Mouse (Mus musculus) lung, adult 2 months (tissue): ENCODE results near the gene Dock9. TPM values are rescaled to one million over a fixed set of nuclear protein-coding genes. Genes with fewer than 3 reads are reported as not detected.

ENCODE experiments used
- DNase-seq: peaks from one replicate; pipeline ENCODE4 v3.0.0; 2022
- H3K4me1 ChIP-seq: fragments of 200-500 bp; 2 replicates; pipeline ENCODE4 v1.6.1; 2011; ENCODE audit warnings: low read length; ENCODE audit not compliant: control insufficient read depth, insufficient read depth
- H3K4me3 ChIP-seq: fragments of 200-500 bp; replicated peaks from 2 replicates; pipeline ENCODE3; 2011; ENCODE audit warnings: low read depth, mild to moderate bottlenecking, control low read depth, low read length; ENCODE audit errors: extremely low read depth
- CTCF ChIP-seq: fragments of 200-500 bp; IDR thresholded peaks from 2 replicates; pipeline ENCODE4 v1.5.1; 2011; ENCODE audit warnings: mild to moderate bottlenecking, low read length, control low read depth; ENCODE audit not compliant: insufficient read depth
- POLR2A ChIP-seq: fragments of 200-500 bp; IDR thresholded peaks from 2 replicates; pipeline ENCODE4 v1.6.1; 2011; ENCODE audit warnings: low read depth, mild to moderate bottlenecking, control low read depth, low read length, borderline replicate concordance; ENCODE audit errors: extremely low read depth
- WGBS: fragments of 180-500 bp; shearing (Covaris S2); methylation state at CpG from one replicate; pipeline ENCODE4 v1.1.7; 2018; 5-methylcytosine and 5-hydroxymethylcytosine counted together
- polyA plus RNA-seq: library from polyadenylated mRNA; depleted of rRNA; stranded (reverse); fragments of >200 nt; gene quantifications from 2 replicates; pipeline ENCODE4 v1.2.3, GENCODE M21; 2012; rRNA removed

Dock9 gene
- polyA plus RNA-seq, 1 experiment = 73.3 TPM

DNA sequence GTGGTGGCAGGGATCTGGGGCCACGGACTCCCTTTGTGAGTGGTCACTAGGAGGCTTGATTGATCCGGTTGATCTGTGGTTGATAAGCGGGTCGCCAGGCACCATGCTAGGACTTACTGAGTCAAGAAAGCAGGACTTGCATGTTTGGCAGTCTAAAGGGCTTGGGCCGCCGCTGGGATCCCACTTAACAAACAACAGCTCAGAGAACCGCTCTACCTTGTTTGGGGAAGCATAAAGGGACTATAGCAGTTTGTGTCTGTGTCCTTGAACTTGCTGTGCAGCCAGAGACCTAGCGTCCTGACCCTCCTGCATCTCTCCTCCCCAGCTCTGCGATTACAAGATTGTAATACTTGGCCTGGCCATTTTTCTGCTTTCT, 292.2 kb downstream of the Dock9 start:
- Histone ChIP-seq H3K4me3 (no peak overlapping the region), H3K4me1 (no peaks in the 10 kb centered on the region)
- DNase-seq = no peak
- no peak for TF ChIP-seq POLR2A
- TF ChIP-seq CTCF = no peak
- WGBS = 37% methylated on average over 9 of the region's 9 CpGs

DNA sequence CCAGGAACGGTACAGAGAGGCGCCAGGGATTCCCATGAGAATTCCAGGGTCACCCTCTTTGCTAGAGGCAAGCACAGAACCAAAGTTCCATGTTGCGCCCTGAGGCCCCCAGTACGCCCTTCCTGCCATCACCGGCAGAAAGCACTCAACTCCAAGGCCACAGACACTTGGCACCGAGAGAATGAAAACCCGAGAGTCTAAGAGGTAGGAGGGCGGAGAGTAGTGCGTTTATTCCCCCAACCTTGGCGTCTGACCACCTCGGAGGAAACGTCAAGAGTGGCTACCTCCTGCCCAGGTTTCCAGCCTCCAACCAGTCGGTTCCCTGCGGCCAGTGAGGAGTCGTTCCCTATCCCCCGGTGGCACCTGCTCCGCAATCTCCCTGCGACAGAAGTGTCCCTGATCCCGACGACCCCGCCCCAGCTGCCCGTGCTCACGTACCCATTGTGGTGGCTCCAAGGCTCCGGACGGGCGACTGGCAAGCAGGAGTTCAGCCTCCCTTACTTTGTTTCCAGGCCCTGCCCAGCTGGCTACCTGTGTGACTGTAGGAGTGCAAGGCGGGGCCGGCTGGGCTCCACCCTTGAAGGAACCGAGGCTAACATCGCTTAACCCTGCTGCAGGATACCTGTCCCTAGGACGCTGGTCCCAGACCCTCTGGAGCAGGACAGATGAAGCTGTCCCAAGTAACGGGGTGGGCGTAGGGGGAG, 292.7 kb downstream of the Dock9 start, which contains the start of gene Slc15a1:
TSS of gene Slc15a1 (minus strand) at position 472 of the 704 bp plus-strand sequence.
- Histone ChIP-seq H3K4me1 (no peaks in the 10 kb centered on the region), H3K4me3 (peak within 1 kb of the TSS; percentile 7)
- 15% methylated on average over 33 of the region's 33 CpGs for WGBS
- TF ChIP-seq POLR2A (peak; percentile 34; the same call in 1 of the 2 replicates), CTCF (no peak)
- peak; percentile 34 for DNase-seq

DNA sequence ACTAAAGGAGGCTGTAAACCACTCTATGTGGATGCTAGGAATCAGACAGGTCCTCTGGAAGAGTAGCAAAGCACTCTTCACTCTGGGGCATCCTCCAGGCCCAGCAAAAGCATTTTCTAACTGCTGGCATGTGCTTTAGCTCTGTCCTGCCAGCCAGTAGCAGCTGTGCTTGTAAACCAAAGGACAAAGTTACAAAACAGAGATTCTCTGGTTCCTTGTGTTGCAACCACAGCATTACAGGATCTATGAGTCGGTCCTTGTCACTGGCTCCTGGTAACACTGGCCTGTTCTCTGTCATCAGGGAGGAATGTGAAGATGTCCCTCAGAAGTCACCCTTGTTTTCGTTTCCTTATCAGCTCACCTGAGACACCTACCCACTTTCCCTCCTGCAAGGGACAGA, 297.1 kb downstream of the Dock9 start:
- WGBS = 55% methylated on average over 2 of the region's 2 CpGs
- DNase-seq = no peak
- Histone ChIP-seq H3K4me1 (peaks cover 3% of the 10 kb centered on the region), H3K4me3 (no peak overlapping the region)
- no peak for TF ChIP-seq POLR2A
- TF ChIP-seq CTCF = no peak

GRCm38 (mm10) chr14:121499769-121500168, 297.9 kb downstream of the Dock9 start:
- DNase-seq = no peak
- TF ChIP-seq POLR2A (no peak), CTCF (no peak)
- 17% methylated on average over 1 of the region's 1 CpGs for WGBS
- H3K4me1 ChIP-seq = peaks cover 3% of the 10 kb centered on the region
- H3K4me3 ChIP-seq = no peak overlapping the region

DNA sequence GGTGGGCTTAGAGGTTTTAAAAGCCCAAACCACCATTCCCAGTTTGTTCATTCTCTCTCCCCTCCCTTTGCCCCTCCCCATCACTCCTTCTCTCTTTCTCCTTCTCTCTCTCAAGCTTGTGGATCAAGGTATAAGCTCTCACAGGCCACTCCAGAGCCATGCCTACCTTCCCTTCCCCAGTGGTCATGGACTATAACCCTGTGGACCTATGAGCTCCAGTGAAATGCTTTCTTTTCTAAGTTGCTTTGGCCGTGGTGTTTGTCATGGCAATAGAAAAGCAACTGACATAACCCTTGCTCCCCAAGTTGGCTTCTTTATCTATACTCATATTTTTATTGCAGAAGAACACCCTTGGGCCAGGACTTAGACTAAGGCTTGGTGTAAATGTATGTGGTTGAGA, 299.8 kb downstream of the Dock9 start:
- DNase-seq = no peak
- 87% methylated on average over 1 of the region's 1 CpGs for WGBS
- no peak overlapping the region for H3K4me3 ChIP-seq
- H3K4me1 ChIP-seq = peaks cover 3% of the 10 kb centered on the region
- no peak for TF ChIP-seq POLR2A
- TF ChIP-seq CTCF = no peak

DNA sequence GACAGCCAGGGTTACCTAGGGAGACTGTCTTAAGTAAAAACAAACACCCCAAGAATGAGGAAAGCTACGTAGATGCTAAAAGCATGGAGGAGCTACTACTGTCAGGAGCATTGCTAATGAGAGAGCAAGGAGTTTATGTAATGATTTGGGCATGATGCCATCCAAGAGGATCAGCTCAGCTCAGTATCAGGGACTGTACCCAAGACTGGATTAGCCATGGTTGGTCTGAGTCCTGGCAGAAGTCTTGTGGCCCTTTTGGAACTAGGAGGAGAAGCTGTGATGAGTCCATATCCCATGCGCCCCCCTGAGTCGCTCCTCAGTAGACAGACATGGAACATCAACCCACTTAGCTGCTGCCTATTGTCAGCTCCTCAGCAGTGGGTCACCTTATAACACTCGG, 301.9 kb downstream of the Dock9 start:
- DNase-seq = no peak
- WGBS = 75% methylated on average over 4 of the region's 4 CpGs
- peaks cover 3% of the 10 kb centered on the region for H3K4me1 ChIP-seq
- no peak overlapping the region for H3K4me3 ChIP-seq
- TF ChIP-seq POLR2A = no peak
- TF ChIP-seq CTCF = no peak

- peaks cover 3% of the 10 kb centered on the region for H3K4me1 ChIP-seq
- no peak overlapping the region for H3K4me3 ChIP-seq
- no peak for TF ChIP-seq CTCF
- no peak for DNase-seq
- 52% methylated on average over 2 of the region's 2 CpGs for WGBS
Observed at GRCm38 (mm10) chr14:121495120-121495519, 302.5 kb downstream of the Dock9 start.

DNA sequence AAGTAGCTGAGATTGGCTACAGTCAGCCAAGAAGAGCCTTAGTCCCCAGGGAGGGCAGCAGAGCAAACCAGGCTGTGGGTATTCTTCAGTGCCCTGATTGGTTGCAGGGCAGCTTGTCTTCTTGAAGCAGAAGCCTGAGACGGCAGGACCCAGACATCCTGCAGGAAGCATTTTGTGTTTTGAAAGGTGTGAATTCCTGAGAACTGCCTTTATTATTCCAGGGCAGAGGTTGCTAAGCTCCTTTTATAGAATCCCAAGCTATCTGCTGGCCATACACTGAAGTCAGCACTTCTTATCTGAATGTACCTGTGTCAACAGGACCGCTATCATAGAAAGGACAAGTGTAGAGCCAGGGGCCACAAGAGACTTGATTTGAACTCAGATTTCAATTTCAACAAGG, 303.4 kb downstream of the Dock9 start:
- Histone ChIP-seq H3K4me1 (no peaks in the 10 kb centered on the region; the same call in 1 of the 2 replicates), H3K4me3 (no peak overlapping the region)
- DNase-seq = no peak
- no peak for TF ChIP-seq POLR2A
- no peak for TF ChIP-seq CTCF
- WGBS = 59% methylated on average over 2 of the region's 2 CpGs

DNA sequence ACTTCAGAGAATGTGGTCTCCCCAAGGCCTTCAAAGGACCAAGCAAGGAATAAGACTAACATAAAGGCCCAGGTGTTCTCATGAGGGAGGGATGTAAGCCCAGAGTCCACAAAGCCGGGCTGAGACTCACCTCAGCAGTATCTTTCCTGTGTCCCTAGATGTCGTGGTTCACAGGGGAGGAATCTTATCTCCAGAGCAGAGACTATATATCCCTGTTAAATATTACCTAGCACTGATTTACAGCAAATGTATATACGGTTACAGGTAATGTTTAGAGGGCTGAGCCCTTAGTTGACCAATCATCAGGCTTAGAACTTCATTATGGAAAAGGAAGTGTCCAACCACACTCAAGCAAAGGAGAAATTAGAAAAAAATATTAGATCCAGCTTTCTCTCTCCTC, 303.9 kb downstream of the Dock9 start:
- Histone ChIP-seq H3K4me3 (no peak overlapping the region), H3K4me1 (no peaks in the 10 kb centered on the region; the same call in 1 of the 2 replicates)
- DNase-seq = no peak
- no peak for TF ChIP-seq CTCF
- 64% methylated on average over 3 of the region's 3 CpGs for WGBS

DNA sequence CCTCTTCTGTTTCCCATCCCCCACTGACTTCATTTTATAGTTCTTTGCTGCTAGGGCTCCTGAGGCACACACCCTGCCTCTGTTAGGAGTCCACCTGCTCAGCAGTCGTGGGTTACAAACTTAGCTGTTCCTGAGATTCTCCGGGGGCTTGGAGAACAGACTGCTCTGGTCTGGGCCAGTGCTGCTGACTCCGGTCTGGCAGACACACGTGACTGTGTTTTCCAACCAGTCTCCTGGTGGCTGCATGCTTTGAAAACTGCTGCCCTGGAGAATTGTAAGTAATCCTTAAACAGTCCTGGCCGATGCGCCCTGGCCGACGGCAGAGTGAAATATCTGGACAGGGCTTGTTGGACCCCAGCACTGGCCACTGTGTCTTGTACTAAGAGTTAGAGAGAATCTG, 305.3 kb downstream of the Dock9 start:
- WGBS = 55% methylated on average over 8 of the region's 8 CpGs
- no peak overlapping the region for H3K4me3 ChIP-seq
- no peaks in the 10 kb centered on the region; the same call in 1 of the 2 replicates for H3K4me1 ChIP-seq
- TF ChIP-seq POLR2A = no peak
- TF ChIP-seq CTCF = no peak
- no peak for DNase-seq

Other genes starting within 250 kb of the Dock9 start
- 37.7 and 47.1 TPM in 2 replicates for gene Ubac2, start 80.8 kb upstream of the Dock9 start, polyA plus RNA-seq
- gene Gpr18, start 117.9 kb upstream of the Dock9 start, polyA plus RNA-seq = 5.6 and 8.3 TPM in 2 replicates
- 2.3 and 3.1 TPM in 2 replicates for gene Gpr183, start 167.4 kb upstream of the Dock9 start, polyA plus RNA-seq
- gene Timm8a2, start 236.8 kb upstream of the Dock9 start, polyA plus RNA-seq = not detected in 2 replicates